14 mouse cellular contexts compared by ENCODE assay signal in genomic region chr1:38760424-38760823, GRCm38 (mm10).
DNase-seq lines count a peak whose midpoint lies in the region; ATAC-seq and TF ChIP-seq lines count a peak whose summit lies in the region.
"Had no signal": no experiment of that assay in that cellular context is flagged by ENCODE, and none has a peak within 500 bp of the region (broad histone marks: within the 10 kb centered on the region; RNA-seq: fewer than 3 reads in every experiment).

No protein-coding gene starts in this region.

- H3K4me3 ChIP-seq in hindbrain, postnatal 0 days (ENCODE audit: low read length): no peak overlapping the region
- H3K4me3 ChIP-seq in hindbrain, embryonic 11.5 days (ENCODE audit: low read depth, low read length): no peak overlapping the region
- no peak overlapping the region for H3K4me3 ChIP-seq in midbrain, embryonic 13.5 days (replicated peaks)
- no peak overlapping the region for H3K4me3 ChIP-seq in midbrain, embryonic 11.5 days (ENCODE audit: low read depth, low read length)
- no peak overlapping the region for H3K4me3 ChIP-seq in embryonic facial prominence, embryonic 15.5 days (replicated peaks)
- no peak overlapping the region for H3K4me3 ChIP-seq in forebrain, embryonic 12.5 days (replicated peaks)
- H3K4me3 ChIP-seq: heart, adult 2 months; hindbrain, embryonic 15.5 days; liver, embryonic 13.5 days; midbrain, embryonic 15.5 days had no signal

- no peak overlapping the region for H3K27ac ChIP-seq in hindbrain, postnatal 0 days
- H3K27ac ChIP-seq in hindbrain, embryonic 11.5 days (ENCODE audit: low read depth, low read length): no peak overlapping the region
- H3K27ac ChIP-seq in midbrain, embryonic 13.5 days: no peak overlapping the region
- no peak overlapping the region for H3K27ac ChIP-seq in midbrain, embryonic 11.5 days (ENCODE audit: low read depth, low read length)
- no peak overlapping the region for H3K27ac ChIP-seq in embryonic facial prominence, embryonic 15.5 days (replicated peaks)
- H3K27ac ChIP-seq in forebrain, embryonic 12.5 days: no peak overlapping the region
- H3K27ac ChIP-seq: heart, adult 2 months; hindbrain, embryonic 15.5 days; liver, embryonic 13.5 days; midbrain, embryonic 15.5 days had no signal

- TF ChIP-seq CTCF in hindbrain, postnatal 0 days (IDR thresholded peaks at IDR 0.05; ENCODE audit: low read depth): no peak

- H3K9me3 ChIP-seq in hindbrain, postnatal 0 days (ENCODE audit: low read length): no peaks in the 10 kb centered on the region
- H3K9me3 ChIP-seq in hindbrain, embryonic 11.5 days (ENCODE audit: control insufficient read depth, low read length): no peaks in the 10 kb centered on the region
- H3K9me3 ChIP-seq in midbrain, embryonic 13.5 days: no peaks in the 10 kb centered on the region
- H3K9me3 ChIP-seq in midbrain, embryonic 11.5 days (ENCODE audit: control insufficient read depth, low read length): no peaks in the 10 kb centered on the region
- 0 out of 2 replicates have a peak, but pooled peaks cover 4% of the 10 kb centered on the region for H3K9me3 ChIP-seq in embryonic facial prominence, embryonic 15.5 days (replicated peaks)
- no peaks in the 10 kb centered on the region for H3K9me3 ChIP-seq in forebrain, embryonic 12.5 days
- H3K9me3 ChIP-seq: hindbrain, embryonic 15.5 days; liver, embryonic 13.5 days; midbrain, embryonic 15.5 days had no signal

- DNase-seq in hindbrain, postnatal 0 days (ENCODE audit: low spot score): no peak
- no peak for DNase-seq in hindbrain, embryonic 11.5 days (ENCODE audit: low spot score)
- no peak for DNase-seq in midbrain, embryonic 11.5 days (ENCODE audit: low spot score, missing footprints)
- DNase-seq in mesoderm, embryonic 11.5 days (ENCODE audit: low read depth, low spot score): peak; percentile 41
- DNase-seq: cerebellum, adult 18-20 months; heart, adult 2 months; liver, embryonic 13.5 days; thymus, postnatal 36 days had no signal

- H3K4me1 ChIP-seq in hindbrain, postnatal 0 days (ENCODE audit: insufficient read depth, low read length): peaks cover 12% of the 10 kb centered on the region; the same call in 1 of the 2 replicates
- H3K4me1 ChIP-seq in hindbrain, embryonic 11.5 days (replicated peaks; ENCODE audit: control insufficient read depth, insufficient read depth, low read length): no peaks in the 10 kb centered on the region
- peaks cover 17% of the 10 kb centered on the region for H3K4me1 ChIP-seq in midbrain, embryonic 13.5 days (replicated peaks)
- H3K4me1 ChIP-seq in midbrain, embryonic 11.5 days (ENCODE audit: control insufficient read depth, insufficient read depth, low read length): no peaks in the 10 kb centered on the region
- peaks cover 23% of the 10 kb centered on the region for H3K4me1 ChIP-seq in embryonic facial prominence, embryonic 15.5 days
- peaks cover 4% of the 10 kb centered on the region for H3K4me1 ChIP-seq in forebrain, embryonic 12.5 days
- H3K4me1 ChIP-seq: liver, embryonic 13.5 days had no signal

- 44% methylated on average over 9 of the region's 9 CpGs for WGBS in hindbrain, postnatal 0 days
- WGBS in hindbrain, embryonic 11.5 days: 28% methylated on average over 9 of the region's 9 CpGs
- WGBS in midbrain, embryonic 13.5 days: 54% methylated on average over 9 of the region's 9 CpGs
- 49% methylated on average over 9 of the region's 9 CpGs for WGBS in midbrain, embryonic 11.5 days
- WGBS in embryonic facial prominence, embryonic 15.5 days: 29% methylated on average over 9 of the region's 9 CpGs
- WGBS in forebrain, embryonic 12.5 days: 46% methylated on average over 9 of the region's 9 CpGs

- H3K36me3 ChIP-seq in hindbrain, postnatal 0 days (ENCODE audit: insufficient read depth, low read length): no peaks in the 10 kb centered on the region
- no peaks in the 10 kb centered on the region for H3K36me3 ChIP-seq in hindbrain, embryonic 11.5 days (ENCODE audit: control insufficient read depth, insufficient read depth, low read length)
- H3K36me3 ChIP-seq in midbrain, embryonic 13.5 days: no peaks in the 10 kb centered on the region
- H3K36me3 ChIP-seq in midbrain, embryonic 11.5 days (ENCODE audit: control insufficient read depth, insufficient read depth, low read length): no peaks in the 10 kb centered on the region
- no peaks in the 10 kb centered on the region for H3K36me3 ChIP-seq in embryonic facial prominence, embryonic 15.5 days
- H3K36me3 ChIP-seq in forebrain, embryonic 12.5 days (replicated peaks): no peaks in the 10 kb centered on the region
- H3K36me3 ChIP-seq: hindbrain, embryonic 15.5 days; liver, embryonic 13.5 days; midbrain, embryonic 15.5 days had no signal

- H3K9ac ChIP-seq in hindbrain, postnatal 0 days (replicated peaks; ENCODE audit: low read length): no peak overlapping the region
- H3K9ac ChIP-seq in hindbrain, embryonic 11.5 days (ENCODE audit: low read depth, low read length): no peak overlapping the region
- no peak overlapping the region for H3K9ac ChIP-seq in midbrain, embryonic 13.5 days (replicated peaks)
- no peak overlapping the region for H3K9ac ChIP-seq in midbrain, embryonic 11.5 days (ENCODE audit: low read length)
- no peak overlapping the region for H3K9ac ChIP-seq in embryonic facial prominence, embryonic 15.5 days
- H3K9ac ChIP-seq in forebrain, embryonic 12.5 days: no peak overlapping the region
- H3K9ac ChIP-seq: hindbrain, embryonic 15.5 days; liver, embryonic 13.5 days; midbrain, embryonic 15.5 days had no signal

- peak; percentile 45; the same call in 1 of the 2 replicates for ATAC-seq in hindbrain, postnatal 0 days
- no peak for ATAC-seq in hindbrain, embryonic 11.5 days (ENCODE audit: low FRiP score)
- 0 out of 2 replicates have a peak, but pooled peaks have one; percentile 11 for ATAC-seq in midbrain, embryonic 13.5 days
- ATAC-seq in midbrain, embryonic 11.5 days (ENCODE audit: low FRiP score): no peak
- ATAC-seq in embryonic facial prominence, embryonic 15.5 days (ENCODE audit: insufficient number of reproducible peaks, low FRiP score, low TSS enrichment, low read depth): 0 out of 2 replicates have a peak, but pooled peaks have one; percentile 32
- ATAC-seq in forebrain, embryonic 12.5 days (ENCODE audit: low FRiP score): no peak
- ATAC-seq: CD4-positive, CD25-positive, alpha-beta regulatory T cell, adult 4 months; midbrain, embryonic 15.5 days had no signal

- no peak overlapping the region for H3K4me2 ChIP-seq in hindbrain, postnatal 0 days (ENCODE audit: low read depth, low read length)
- H3K4me2 ChIP-seq in hindbrain, embryonic 11.5 days (replicated peaks; ENCODE audit: low read depth, low read length): no peak overlapping the region
- H3K4me2 ChIP-seq in midbrain, embryonic 13.5 days (replicated peaks): no peak overlapping the region
- H3K4me2 ChIP-seq in midbrain, embryonic 11.5 days: no peak overlapping the region
- no peak overlapping the region for H3K4me2 ChIP-seq in embryonic facial prominence, embryonic 15.5 days (replicated peaks)
- H3K4me2 ChIP-seq in forebrain, embryonic 12.5 days: no peak overlapping the region
- H3K4me2 ChIP-seq: hindbrain, embryonic 15.5 days; liver, embryonic 13.5 days; midbrain, embryonic 15.5 days had no signal

- no peaks in the 10 kb centered on the region for H3K27me3 ChIP-seq in hindbrain, postnatal 0 days (ENCODE audit: insufficient read depth, low read length)
- H3K27me3 ChIP-seq in hindbrain, embryonic 11.5 days (ENCODE audit: control insufficient read depth, insufficient read depth, low read length): no peaks in the 10 kb centered on the region
- no peaks in the 10 kb centered on the region for H3K27me3 ChIP-seq in midbrain, embryonic 13.5 days
- H3K27me3 ChIP-seq in midbrain, embryonic 11.5 days (ENCODE audit: control insufficient read depth, insufficient read depth, low read length): no peaks in the 10 kb centered on the region
- H3K27me3 ChIP-seq in embryonic facial prominence, embryonic 15.5 days: no peaks in the 10 kb centered on the region
- H3K27me3 ChIP-seq in forebrain, embryonic 12.5 days: no peaks in the 10 kb centered on the region
- H3K27me3 ChIP-seq: hindbrain, embryonic 15.5 days; midbrain, embryonic 15.5 days had no signal

Comparison
In these comparisons a context has a peak if more than half of its experiments do, and no peak if none do; other contexts are left out.
1. ATAC-seq: peak in hindbrain, postnatal 0 days (single experiment), midbrain, embryonic 13.5 days (single experiment) and embryonic facial prominence, embryonic 15.5 days (single experiment); none in hindbrain, embryonic 11.5 days (single experiment), midbrain, embryonic 11.5 days (single experiment) and forebrain, embryonic 12.5 days (single experiment).